Mouse (Mus musculus) ES-Bruce4 (cell line): ENCODE results near the gene Sult1a1. TPM values are rescaled to one million over a fixed set of nuclear protein-coding genes. Genes with fewer than 3 reads are reported as not detected.
"Not testable (repeated sequence)": the region's sequence is repeated elsewhere in the genome, so short reads cannot be mapped to it uniquely, and the experiment has no call there.

Experiments
- H3K27ac ChIP-seq: 2 replicates; pipeline ENCODE4 v1.5.1; 2012; ENCODE audit warnings: low read length, inconsistent platforms; ENCODE audit not compliant: insufficient read depth
- H3K27me3 ChIP-seq: 2 replicates; pipeline ENCODE4 v1.6.1; 2012; ENCODE audit warnings: mild to moderate bottlenecking, low read length, inconsistent platforms; ENCODE audit not compliant: control insufficient read depth, poor library complexity, insufficient read depth, severe bottlenecking
- H3K36me3 ChIP-seq: 2 replicates; pipeline ENCODE4 v1.6.1; 2012; ENCODE audit warnings: inconsistent platforms, mild to moderate bottlenecking, low read length, moderate library complexity; ENCODE audit not compliant: control insufficient read depth, poor library complexity, insufficient read depth, severe bottlenecking
- H3K4me1 ChIP-seq: one replicate; pipeline ENCODE4 v1.8.1; 2011; ENCODE audit warnings: low read length; ENCODE audit not compliant: control insufficient read depth, insufficient read depth
- H3K4me3 ChIP-seq: 2 replicates; pipeline ENCODE4 v1.5.1; 2011; ENCODE audit warnings: low read depth, mild to moderate bottlenecking, low read length
- H3K9ac ChIP-seq: 2 replicates; pipeline ENCODE4 v1.6.1; 2012; ENCODE audit warnings: low read depth, mild to moderate bottlenecking, inconsistent platforms; ENCODE audit not compliant: poor library complexity, severe bottlenecking
- H3K9me3 ChIP-seq: replicated peaks from 2 replicates; pipeline ENCODE4 v1.6.1; 2012; ENCODE audit warnings: mild to moderate bottlenecking, low read length, inconsistent platforms; ENCODE audit not compliant: control insufficient read depth, poor library complexity, insufficient read depth, severe bottlenecking
- CTCF ChIP-seq: IDR thresholded peaks from one replicate; pipeline ENCODE4 v1.8.1; 2011; ENCODE audit warnings: low read depth, low read length
- EP300 ChIP-seq: IDR thresholded peaks from 2 replicates; pipeline ENCODE4 v1.6.1; 2011; ENCODE audit warnings: low read depth, low read length; ENCODE audit not compliant: insufficient read depth
- POLR2A ChIP-seq: IDR thresholded peaks from one replicate; pipeline ENCODE4 v1.8.1; 2011; ENCODE audit warnings: low read length; ENCODE audit not compliant: insufficient read depth
- polyA plus RNA-seq: library from polyadenylated mRNA; stranded (reverse); fragments of >200 nt; gene quantifications from 2 replicates; pipeline ENCODE4 v1.2.4, GENCODE M21; 2011; ENCODE audit warnings: low read depth; ENCODE audit not compliant: missing spikeins, insufficient read depth, insufficient read length

Sult1a1 gene
- polyA plus RNA-seq, 1 experiment: not detected

GRCm38 (mm10) chr7:126690737-126691136, 14.5 kb upstream of the Sult1a1 start:
- TF ChIP-seq CTCF (no peak), POLR2A (no peak), EP300 (no peak)
- no peak overlapping the region for H3K4me3 ChIP-seq
- H3K36me3 ChIP-seq: peaks cover 14% of the 10 kb centered on the region
- H3K4me1 ChIP-seq: peaks cover 2% of the 10 kb centered on the region
- H3K27ac ChIP-seq: no peak overlapping the region
- H3K9ac ChIP-seq: no peak overlapping the region
- H3K9me3 ChIP-seq: no peaks in the 10 kb centered on the region
- no peaks in the 10 kb centered on the region for H3K27me3 ChIP-seq

GRCm38 (mm10) chr7:126689021-126689420, 12.8 kb upstream of the Sult1a1 start:
- Histone ChIP-seq H3K9ac (no peak overlapping the region), H3K9me3 (no peaks in the 10 kb centered on the region), H3K4me3 (no peak overlapping the region), H3K27me3 (no peaks in the 10 kb centered on the region), H3K4me1 (peaks cover 2% of the 10 kb centered on the region), H3K36me3 (peaks cover 14% of the 10 kb centered on the region), H3K27ac (no peak overlapping the region)
- TF ChIP-seq CTCF (no peak), EP300 (no peak), POLR2A (no peak)

DNA sequence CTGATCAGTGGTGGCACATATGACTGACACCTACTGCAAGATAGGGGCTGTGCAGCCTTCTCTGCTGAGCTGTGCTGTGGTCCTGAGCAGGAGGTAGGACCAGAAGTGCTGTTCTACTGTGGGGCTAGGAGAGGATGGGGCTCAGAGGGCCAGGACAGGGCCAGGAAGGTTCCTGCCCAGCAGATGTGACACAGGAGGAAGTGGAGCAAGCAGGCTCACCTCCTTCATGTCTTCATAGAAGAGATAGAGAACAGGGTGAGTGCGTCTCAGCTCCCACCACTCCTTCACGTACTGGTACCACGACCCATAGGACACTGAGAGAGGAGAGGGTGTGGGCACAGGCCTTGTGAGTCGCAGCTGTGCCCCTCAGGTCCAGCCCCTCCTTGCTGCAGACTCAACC, 11.9 kb upstream of the Sult1a1 start:
- H3K27ac ChIP-seq, H3K9ac ChIP-seq, H3K27me3 ChIP-seq, H3K4me3 ChIP-seq, H3K9me3 ChIP-seq, H3K4me1 ChIP-seq: not testable (repeated sequence)
- peaks cover 14% of the 10 kb centered on the region for H3K36me3 ChIP-seq

GRCm38 (mm10) chr7:126681221-126681620, 5.0 kb upstream of the Sult1a1 start:
- no peak for TF ChIP-seq EP300
- Histone ChIP-seq H3K9me3 (no peaks in the 10 kb centered on the region), H3K27ac (no peak overlapping the region), H3K4me3 (no peak overlapping the region), H3K36me3 (no peaks in the 10 kb centered on the region), H3K27me3 (no peaks in the 10 kb centered on the region), H3K4me1 (no peaks in the 10 kb centered on the region), H3K9ac (no peak overlapping the region)

GRCm38 (mm10) chr7:126679683-126680082, 3.5 kb upstream of the Sult1a1 start:
- H3K9ac ChIP-seq: no peak overlapping the region
- H3K27ac ChIP-seq: no peak overlapping the region
- no peaks in the 10 kb centered on the region for H3K27me3 ChIP-seq
- no peak overlapping the region for H3K4me3 ChIP-seq
- H3K4me1 ChIP-seq: no peaks in the 10 kb centered on the region
- no peaks in the 10 kb centered on the region for H3K9me3 ChIP-seq
- no peaks in the 10 kb centered on the region for H3K36me3 ChIP-seq
- TF ChIP-seq POLR2A (no peak), EP300 (no peak), CTCF (no peak)

DNA sequence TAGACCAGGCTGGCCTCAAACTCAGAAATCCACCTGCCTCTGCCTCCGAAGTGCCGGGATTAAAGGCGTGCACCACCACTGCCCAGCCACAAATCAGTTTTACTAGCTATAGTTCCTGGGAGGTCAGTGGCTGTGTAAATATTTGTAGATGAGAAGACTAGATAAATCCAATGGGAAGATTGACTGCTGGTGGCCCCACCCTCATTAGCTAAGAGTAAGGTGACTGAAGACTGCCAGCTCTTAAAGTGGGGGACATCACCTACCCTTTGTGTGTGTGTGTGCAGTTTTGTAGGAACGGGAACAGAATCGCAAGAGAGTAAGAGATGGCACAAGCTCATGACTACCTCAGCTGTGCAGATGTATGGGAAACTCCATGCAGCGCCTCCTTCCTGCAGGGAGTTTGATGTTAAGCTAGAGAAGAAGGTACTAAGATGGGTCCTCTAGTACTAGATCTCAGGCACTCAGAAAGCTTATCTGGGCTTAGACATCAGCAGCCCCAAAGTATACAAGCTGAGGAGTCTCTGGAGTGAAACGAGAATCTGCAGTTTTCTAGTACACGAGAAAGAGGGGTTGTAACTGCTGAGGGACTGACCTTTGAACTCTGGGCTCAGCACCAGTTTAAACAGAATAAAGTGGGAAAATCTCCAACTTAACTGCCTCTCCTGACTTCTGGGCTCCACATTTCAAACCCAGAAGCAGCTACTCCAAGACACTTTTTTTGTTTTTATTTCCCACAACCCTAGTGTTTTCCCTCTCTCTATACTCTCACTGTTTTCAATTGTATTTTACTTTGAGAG, 2.5 kb upstream of the Sult1a1 start:
- H3K9me3 ChIP-seq: no peaks in the 10 kb centered on the region
- H3K36me3 ChIP-seq: 0 out of 2 replicates have a peak, but pooled peaks cover 3% of the 10 kb centered on the region
- H3K4me1 ChIP-seq: no peaks in the 10 kb centered on the region
- no peak overlapping the region for H3K9ac ChIP-seq
- no peak for TF ChIP-seq POLR2A
- no peak for TF ChIP-seq EP300
- TF ChIP-seq CTCF: no peak
- H3K27ac ChIP-seq: no peak overlapping the region
- H3K4me3 ChIP-seq: no peak overlapping the region
- no peaks in the 10 kb centered on the region for H3K27me3 ChIP-seq
